Mouse (Mus musculus) spleen, postnatal 14 days (tissue): ENCODE measurements around the gene Olfr350.

Experiments used
- DNase-seq, 2 experiments: peaks; one replicate each; pipeline ENCODE4 v3.0.0; 2021 to 2022; ENCODE audit warnings: low spot score in 2 of 2

Gene Olfr350

DNA sequence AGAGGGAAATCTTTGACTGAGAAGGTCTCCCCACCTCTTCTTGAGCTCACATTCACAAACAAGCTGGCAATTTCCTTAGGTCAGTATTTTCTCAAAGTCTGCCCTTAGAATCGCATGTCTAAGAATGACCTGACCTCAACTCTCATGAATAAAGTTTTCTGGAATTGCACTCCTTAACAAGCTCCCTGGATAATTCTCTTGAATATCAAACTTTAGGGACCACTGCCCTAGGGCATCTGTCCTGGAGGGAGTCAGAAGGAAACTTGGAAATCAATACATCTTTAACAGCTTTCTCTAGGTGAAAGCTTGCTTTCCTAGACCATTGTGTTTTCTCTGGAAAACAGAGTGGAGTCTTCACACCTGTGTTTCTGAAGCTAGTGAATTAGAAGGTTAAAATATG is at the start of gene Olfr350:
TSS of gene Olfr350 (plus strand) at position 301 of the 400 bp plus-strand sequence.
- no peak for DNase-seq

GRCm38 (mm10) chr2:36816932-36817331 is 29.2 kb upstream of the Olfr350 start, which contains the start of gene Olfr3:
TSS of gene Olfr3 (minus strand) at chr2:36817032.
- DNase-seq = no peak

- no peak for DNase-seq
Observed at GRCm38 (mm10) chr2:36862560-36862959, 16.4 kb downstream of the Olfr350 start, which contains the start of gene Olfr351. TSS of gene Olfr351 (minus strand) at chr2:36862660.

GRCm38 (mm10) chr2:36868160-36868559 is 22.1 kb downstream of the Olfr350 start, which contains the start of gene Olfr352:
TSS of gene Olfr352 (plus strand) at chr2:36868460.
- DNase-seq = no peak

- DNase-seq = no peak
Observed at GRCm38 (mm10) chr2:36892836-36893235, 46.7 kb downstream of the Olfr350 start, which contains the start of gene Olfr353. TSS of gene Olfr353 (minus strand) at chr2:36892936.

DNA sequence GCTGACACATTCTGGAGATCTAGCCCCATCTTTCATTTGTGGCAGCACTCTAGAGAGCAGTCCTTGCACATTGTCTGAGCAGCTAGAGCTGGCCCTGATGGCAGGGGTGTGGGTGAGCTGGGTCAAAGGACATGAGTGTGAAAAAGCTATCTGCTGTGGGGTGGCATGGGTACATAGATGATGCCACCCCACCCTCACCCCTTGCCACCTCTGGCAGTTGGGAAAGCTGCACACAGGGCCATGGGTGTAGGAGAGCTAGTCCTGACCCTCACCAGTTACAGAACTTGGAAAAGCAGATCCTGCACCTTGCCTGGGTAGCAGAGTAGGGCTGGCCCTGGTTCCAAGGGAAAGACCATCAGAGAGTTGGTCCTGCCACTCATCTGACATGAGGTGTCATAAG is 51.0 kb downstream of the Olfr350 start:
- DNase-seq = no peak
